Mouse (Mus musculus) heart, adult 11 months (tissue): Measurements from ENCODE around the gene Gpr62.

ENCODE experiments used
- DNase-seq: peaks from one replicate; pipeline ENCODE4 v3.0.0; 2022

Gene Gpr62

DNA sequence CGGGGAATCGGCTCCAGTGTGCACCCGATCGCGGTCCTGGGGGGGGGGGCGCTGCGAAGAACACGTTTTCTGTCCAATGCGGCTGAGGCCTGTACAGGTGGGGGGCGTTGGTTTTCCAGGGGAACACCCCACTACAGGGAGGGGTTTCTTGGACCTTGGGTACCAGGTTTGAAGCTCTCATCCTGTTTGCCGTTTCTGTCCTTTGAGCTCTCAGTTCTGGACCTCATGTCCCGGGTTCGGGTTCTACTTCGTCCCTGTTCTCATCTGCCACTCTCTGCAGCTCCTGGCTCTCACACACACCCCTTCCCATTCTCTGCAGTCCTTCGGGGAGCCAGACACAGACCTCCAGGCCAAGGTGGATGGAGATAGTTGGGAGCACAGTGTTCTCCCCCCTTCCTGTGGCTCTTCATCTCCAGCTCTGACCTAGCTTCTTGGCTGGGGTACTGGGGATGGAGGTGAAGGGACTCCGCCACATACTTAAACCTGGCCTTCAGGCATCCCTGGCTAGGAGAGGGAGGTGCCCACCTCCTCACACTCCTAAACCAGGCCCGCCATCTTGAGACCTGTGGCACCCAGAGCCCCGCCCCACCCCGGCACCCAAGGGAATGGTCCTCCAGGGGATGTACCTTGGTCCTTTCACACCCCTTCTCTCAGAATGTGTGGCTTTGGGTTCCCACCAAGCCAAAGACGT lies 11.5 kb downstream of the Gpr62 start:
- DNase-seq: peak; percentile 95

DNA sequence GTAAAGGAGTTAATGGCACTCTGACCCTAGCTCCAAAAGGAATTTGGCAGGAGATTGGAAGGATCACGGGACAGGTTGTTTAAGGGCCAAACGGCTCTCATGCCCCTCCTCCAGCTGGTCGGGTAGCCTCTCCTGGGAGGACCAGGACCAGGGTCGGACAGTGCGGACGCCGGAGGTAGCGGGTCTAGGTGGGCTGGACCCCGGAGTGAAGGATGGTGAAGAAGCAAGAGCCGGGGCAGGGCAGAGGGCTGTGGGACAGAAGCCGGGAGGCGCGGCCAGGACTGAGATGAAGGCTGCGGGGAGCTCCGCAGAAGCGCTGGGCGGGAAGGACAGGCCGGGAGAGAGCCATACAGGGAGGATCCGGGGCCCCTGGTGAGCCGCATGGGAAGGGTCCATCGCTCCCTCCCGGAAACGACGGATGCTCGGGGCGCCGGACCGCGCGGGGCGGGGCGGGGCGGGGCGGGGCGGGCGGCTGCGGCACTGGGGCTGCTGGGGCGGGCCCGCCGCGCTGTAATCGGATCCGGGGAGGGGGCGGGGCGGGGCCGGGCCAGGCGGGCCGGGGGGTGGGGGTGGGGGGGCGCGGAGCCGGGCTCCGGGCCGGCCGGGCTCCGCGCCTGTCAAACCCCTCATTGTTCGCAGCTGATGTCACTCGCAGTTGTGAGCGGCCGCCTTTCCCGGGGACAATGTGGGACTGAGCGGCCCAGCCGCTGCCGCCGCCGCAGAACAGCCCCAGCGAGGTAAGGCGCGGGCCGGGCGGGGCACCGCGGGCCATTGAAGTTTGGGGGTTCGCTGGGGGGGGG lies 12.3 kb downstream of the Gpr62 start, which contains the start of gene Pcbp4:
Pcbp4 (plus strand) TSS at position 21 of the 800 bp plus-strand sequence.
- DNase-seq: peak; percentile 98

DNA sequence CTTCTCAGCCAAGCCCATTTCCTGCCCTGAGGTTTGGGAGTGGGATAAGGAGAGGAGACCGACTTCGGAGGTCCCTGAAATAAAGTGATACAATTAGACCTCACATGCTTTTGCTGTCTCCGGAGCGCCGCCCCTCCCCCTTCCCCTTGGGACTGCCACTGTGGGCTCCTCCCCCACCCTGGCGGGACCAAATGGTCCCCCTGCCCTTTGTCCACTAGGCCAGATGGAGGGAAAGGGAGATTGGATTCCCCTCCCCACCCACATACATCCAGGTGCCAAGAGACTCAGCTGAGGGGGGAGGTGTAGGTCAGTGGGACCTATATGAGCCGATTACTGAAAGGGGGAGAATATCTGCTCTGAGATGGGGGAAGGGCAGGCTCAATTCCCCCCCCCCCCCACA lies 12.9 kb downstream of the Gpr62 start:
- DNase-seq: peak; percentile 96

DNA sequence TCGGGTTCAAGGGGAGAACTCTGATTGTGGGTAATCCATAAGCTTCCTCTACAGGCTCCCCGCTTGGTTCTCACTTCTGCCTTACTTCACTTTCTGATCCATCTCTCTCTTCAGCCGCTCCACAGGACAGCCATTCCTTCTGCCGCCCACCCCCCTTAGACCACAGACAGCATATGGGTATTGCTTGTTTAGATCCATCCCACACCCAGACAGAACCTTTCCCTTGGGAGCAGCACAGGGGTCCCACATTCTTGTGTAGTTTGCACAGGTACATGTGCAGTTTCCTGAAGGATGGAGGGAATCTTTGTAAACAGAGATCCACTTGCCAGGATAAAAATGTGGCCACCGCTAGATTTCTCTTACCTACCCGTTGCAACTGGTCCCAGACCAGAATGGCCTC lies 13.4 kb downstream of the Gpr62 start:
- no peak for DNase-seq

DNA sequence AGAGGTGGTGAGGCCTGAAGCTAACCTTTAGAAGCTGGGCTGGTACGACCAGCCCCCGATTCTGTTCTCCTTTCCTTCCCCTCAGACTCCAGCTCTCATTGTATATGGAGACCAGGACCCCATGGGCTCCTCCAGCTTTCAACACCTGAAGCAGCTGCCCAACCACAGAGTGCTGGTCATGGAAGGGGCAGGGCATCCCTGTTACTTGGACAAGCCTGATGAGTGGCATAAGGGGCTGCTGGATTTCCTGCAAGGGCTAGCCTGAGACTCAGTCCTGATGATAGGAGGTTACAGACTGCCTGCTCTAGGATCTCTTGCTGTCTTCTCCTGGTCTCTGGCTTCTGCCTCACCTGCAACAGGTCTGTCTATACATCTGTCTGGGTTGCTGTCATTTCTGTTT lies 13.8 kb downstream of the Gpr62 start:
- DNase-seq: peak; percentile 92

DNA sequence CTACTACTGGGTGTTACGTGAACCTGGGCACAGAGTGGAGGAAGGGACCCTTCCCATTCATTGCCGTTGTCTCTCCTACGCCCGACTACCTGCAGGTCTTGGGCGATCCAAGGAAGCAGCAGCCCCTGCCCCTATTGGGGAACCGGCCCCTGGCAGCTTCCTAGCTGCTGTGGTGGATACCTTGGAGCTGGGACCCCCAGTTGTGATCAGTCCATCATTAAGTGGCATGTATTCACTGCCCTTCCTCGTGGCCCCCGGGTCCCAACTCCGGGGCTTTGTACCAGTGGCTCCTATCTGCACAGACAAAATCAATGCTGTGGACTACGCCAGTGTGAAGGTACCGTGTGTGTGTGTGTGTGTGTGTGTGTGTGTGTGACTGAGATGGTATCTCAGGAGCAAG lies 14.4 kb downstream of the Gpr62 start:
- peak; percentile 92 for DNase-seq

DNA sequence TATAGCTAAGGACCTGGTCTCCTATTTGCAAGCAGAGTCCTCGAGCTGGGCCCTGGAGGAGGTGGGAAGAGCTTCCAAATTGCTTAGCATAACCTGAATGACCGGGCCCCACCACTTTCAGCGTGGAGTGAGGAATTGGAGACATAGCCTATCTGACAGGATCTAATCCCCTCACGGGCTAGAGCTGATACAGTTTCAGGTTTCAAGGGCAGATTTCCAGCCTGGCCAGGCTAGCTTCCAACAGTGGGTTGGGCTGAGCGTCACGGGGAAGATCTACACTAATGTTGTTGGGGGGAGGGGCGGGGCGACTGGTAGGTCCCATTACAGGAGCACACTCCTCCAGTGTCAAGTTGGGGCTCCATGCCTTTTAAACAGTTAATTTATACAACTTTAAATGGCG lies 15.1 kb downstream of the Gpr62 start:
- DNase-seq: peak; percentile 95

DNA sequence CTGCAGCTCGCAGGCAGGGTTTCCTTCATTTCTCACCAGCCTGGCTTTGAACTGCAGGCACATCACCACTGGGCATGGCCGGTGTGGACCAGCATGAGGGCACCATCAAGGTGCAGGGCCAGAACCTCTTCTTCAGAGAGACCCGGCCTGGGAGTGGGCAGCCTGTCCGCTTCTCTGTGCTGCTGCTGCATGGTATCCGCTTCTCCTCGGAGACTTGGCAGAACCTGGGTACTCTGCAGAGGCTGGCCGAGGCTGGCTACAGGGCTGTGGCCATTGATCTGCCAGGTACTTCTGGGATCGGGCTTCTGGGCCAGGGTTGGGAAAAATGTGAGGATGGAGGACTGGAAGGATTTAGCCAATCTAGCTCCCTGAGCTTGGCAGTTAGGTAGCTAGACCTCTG lies 15.8 kb downstream of the Gpr62 start:
- DNase-seq: peak; percentile 94

DNA sequence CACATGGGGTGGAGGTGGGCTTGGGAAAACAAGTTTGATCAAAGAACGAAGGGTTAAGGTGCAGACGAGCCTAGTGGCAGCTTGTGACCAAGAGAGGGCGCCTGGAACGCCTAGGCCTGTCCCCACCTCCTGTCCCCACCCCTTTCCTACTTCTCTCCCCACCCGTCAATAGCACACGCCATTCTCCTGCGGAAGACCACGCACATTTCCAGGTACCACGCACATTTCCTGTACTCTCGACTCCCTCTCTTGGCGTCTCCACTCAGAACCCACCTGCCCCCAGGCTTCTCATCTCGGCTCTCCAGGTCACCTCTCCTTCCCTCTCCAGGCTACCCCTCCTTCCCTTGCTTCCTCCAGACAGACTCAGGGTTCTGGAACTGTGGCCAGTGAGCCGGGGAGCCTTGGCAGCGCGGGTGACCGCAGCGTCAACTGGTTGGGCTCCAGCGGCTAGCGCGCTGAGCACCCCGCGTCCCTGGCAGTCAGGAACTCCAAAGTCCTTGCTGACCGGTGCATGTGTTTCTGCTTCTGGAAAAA lies 17.2 kb downstream of the Gpr62 start:
- DNase-seq: peak; percentile 99

DNA sequence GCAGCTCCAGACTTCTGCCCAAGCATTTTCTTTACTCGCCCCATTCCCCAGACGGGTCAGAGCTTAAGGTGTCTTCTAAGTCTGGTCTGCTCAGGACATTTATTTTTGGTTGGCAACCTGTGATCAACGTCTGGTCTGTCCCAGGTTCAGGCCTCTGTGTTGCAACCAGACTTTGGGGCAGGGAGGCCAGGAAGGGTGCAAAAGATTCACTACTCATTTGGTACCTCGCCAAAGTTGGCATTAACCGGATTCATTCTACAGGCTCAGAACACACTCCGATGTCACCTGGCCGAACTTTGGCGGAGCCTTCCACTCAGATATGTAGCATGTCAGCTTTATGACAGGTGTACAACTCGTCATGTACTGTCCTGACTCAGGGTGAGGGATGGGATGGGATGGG lies 17.8 kb downstream of the Gpr62 start:
- DNase-seq: no peak

DNA sequence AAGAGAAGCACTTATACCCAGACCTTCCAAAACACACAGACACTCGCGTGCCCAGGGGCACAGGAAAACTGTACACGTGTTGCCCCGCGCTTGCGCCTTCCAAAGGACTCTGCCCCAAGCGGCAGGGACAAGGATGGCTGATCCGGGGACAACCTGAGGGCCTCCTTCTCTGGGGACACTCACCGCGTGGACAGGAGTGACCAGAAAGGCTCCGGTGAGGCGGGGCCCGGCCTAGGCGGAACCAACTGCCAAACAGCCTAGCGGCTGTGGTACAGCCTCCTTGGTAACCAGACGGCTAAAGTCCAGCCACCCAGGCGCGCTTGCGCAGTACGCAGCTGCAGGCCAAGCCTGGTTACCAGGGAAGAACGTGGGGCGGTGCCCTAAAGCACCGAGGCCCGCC lies 18.4 kb downstream of the Gpr62 start, which contains the start of the genes Abhd14b and Abhd14a:
Abhd14b (plus strand) TSS at position 112 of the 400 bp plus-strand sequence.
Abhd14a (minus strand) TSS at position 331 of the 400 bp plus-strand sequence.
- peak; percentile 100 for DNase-seq

DNA sequence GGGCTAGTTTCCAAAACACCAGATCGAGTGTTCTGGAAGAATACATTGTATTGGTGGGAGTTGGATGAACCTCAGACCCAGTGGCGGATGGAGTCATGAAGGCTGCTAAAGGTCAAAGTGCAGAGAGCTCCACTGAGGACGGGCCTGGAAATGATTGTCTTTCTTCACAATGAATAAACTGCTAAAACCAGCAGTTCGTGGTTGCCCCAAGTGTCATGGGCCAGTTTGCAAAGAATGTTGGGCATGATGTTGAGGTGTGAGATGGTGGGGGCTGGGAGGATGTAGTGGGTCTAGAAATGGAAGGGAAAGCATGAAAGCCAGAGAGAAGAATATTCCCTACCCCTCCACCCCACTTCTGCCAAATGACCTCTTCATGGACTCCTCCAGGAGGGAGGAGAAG lies 20.9 kb downstream of the Gpr62 start:
- DNase-seq: no peak

DNA sequence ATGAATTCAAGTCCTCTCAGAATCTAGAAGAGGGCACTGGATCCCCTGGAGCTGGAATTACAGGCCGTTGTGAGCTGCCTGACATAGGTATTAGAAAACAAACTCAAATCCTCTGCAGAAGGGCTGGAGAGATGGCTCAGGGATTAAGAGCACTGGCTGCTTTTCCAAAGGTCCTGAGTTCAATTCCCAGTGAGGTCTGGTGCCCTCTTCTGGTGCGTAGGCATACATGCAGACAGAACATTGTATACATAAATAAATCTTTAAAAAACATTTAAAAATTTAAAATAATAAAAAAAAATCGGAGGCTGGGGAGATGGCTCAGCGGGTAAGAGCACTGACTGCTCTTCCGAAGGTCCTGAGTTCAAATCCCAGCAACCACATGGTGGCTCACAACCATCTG lies 23.1 kb downstream of the Gpr62 start:
- no peak for DNase-seq

DNA sequence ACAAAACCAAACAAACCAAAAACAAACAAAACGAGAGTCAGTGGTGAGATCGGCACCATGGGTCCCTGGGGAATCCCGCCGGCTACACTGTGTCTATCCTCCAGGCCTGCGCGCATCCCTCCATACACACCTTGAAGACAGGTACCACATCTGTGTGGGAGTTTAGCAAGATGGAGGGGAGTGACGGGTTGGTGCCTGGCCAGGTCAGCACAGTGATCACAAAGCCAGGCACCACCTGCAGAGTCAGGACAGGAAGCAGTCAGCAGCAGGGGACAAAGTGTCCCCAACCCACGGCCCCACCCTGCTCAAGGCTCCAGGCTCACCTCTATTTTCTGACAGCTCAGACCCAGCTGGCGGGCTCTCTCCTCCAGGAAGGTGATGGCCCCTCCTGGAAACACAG lies 29.2 kb downstream of the Gpr62 start:
- peak; percentile 94 for DNase-seq

DNA sequence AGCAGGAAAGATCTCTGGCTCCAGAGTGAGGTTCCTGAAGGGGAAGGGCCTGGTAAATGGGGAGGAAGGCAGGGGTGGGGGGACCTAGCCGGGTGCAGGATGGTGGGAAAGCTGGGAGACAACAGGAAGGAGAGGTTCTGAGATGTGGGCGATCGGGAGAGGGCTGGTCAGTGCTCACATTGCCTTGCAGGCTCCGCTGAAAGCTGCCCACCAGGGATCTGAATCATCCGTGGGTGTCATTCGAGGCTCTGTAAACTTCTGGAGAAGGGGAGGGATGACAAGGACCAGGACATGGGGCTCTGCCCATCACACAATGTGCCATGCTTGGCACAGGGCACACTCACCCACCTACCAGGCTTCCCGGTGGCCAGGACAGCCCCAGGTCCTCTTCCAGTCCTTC lies 32.3 kb downstream of the Gpr62 start:
- DNase-seq: no peak

DNA sequence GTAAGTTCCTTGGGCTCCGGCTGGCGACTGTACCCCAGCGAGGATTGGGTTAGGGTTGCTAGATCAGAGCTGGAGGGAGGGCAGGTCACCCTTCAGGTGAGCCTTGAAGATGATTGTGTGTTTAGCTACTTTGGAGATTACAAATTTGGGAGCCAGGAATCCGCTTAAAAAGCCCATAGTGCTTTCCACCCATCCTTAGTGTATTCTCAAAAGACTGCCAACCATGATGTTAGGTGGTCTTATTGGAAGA lies 35.8 kb downstream of the Gpr62 start:
- DNase-seq: no peak

DNA sequence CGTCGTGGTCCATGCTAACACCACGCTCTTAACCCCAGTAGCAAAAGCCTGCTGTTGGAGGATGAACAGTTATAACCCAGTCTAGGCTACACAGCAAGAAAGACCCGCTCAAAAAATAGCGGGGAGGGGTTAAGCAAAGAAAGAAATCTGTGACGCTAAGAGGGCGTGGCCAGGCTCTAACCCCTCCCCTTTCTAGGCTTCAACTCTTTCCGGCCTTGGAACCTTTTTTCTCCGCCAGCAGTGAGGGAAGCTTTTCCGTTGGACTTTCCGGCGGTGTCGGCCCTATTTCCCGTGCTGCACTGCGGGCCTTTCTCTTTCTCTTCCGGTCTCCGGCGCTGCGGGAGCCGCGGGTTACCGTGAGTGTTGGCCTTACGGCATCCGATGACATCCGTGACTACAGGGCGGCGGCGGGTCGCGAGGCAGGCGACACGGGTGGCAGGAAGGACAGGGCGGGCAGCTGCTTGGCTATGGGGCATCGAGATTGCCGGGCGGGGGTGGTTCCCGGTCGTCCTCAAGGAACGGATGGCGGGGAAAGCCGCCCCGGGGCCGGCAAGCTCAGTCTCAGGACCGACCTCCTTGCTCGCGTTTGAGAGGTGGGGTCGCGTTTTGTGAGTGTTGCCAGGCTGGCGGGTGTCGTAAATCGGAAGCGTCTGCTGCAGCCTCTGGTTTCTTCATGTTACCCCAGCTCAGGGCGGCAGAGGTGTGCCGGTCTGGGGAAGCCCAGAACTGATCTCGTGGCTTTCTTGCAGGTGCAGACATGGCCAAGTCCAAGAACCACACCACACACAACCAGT lies 36.3 kb downstream of the Gpr62 start, which contains the start of gene Rpl29:
Rpl29 (plus strand) TSS at position 234 of the 794 bp plus-strand sequence.
- DNase-seq: peak; percentile 99

DNA sequence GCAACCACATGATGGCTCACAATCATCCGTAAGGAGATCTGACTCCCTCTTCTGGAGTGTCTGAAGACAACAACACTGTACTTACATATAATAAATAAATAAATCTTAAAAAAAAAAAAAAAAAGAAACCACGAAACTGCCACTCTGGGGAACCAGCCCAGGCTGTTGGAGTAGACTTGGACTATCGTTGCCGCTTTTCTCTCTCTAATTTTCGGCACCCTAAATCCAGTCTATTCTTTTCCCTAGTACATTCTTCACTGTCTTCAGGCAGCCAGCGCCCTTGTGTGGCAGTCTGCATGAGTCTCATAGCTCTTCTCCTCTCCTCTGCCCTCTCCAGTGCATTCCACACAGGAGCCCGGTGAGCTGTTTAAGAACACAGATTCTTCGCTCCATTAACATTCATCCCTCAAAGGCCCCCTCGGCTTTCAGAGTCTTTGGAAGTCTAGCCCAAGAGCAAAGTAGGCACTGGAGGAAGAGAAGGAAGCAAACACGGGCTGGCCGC lies 37.0 kb downstream of the Gpr62 start:
- DNase-seq: no peak

DNA sequence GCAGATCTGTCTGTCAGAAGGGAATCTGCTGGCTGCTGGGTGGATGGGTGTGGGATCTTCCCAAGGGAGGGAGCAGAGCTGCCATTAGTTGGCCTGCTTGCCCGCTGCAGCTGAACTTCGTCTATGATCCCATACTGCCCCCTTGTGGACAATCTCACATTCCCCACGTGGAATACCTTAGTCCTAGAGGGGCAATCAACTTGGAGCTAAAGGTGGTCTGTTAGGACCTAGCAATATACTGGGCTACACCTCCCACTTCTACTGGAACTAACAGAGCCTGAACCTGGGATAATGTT lies 43.9 kb downstream of the Gpr62 start:
- DNase-seq: peak; percentile 98

DNA sequence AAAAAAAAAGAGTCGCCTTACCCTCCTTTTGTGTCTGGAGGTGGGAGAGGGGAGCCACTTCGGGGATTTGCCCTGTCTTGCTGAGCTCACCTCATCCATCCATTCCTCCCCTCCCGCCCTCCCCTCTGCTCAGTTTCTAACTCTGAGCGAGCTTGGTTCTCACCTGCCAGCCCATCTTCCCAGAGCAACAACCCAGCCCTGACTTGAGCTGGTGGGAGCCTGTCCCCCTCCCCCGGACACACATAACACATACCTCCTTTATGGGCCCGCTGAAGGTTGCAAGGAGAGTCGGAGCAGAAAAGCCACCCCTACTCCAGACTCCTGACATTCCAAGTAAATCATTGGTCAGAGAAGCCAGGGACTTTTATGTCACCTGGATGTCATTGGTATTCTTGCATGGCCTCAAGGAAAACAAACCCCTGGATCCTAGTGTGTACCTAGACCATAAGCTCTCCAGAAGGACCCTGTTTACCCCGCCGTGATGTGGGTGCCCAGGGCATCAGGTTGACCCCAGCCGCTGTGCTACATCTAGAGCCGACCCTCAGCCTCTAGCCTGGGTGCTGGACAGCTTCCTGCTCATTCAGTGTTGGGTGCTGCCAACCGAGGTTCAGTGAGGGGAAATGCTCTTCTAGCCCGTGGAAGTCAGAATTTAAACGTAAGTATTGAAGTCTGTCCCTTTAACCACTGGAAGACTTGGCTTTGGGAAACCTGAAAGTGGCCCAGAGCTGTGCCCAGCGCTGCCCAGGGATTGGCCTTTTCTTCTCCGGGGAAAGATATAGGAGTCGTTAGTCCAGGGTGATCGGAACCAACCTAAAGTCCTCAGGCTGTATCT lies 44.5 kb downstream of the Gpr62 start:
- no peak for DNase-seq

DNA sequence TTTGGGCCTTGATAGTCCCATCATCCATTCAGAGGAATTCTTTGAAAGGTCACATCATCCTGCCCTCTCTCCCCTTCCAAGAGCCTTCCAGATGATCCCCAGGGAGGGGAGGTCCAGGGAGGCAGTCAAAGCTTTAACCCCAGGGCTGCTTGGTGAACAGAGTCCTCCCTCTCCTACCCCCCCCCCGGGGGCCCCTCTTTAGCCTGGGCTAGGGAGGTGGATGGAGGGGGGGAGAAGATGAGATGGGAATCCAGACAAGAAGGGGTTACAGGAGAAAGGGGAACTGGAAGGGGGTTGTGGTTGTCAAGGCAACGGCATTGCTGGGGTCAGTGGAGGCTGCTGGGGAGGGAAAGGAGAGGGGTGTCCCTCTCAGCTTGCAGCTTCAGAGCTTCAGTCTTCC lies 45.1 kb downstream of the Gpr62 start:
- peak; percentile 89 for DNase-seq

DNA sequence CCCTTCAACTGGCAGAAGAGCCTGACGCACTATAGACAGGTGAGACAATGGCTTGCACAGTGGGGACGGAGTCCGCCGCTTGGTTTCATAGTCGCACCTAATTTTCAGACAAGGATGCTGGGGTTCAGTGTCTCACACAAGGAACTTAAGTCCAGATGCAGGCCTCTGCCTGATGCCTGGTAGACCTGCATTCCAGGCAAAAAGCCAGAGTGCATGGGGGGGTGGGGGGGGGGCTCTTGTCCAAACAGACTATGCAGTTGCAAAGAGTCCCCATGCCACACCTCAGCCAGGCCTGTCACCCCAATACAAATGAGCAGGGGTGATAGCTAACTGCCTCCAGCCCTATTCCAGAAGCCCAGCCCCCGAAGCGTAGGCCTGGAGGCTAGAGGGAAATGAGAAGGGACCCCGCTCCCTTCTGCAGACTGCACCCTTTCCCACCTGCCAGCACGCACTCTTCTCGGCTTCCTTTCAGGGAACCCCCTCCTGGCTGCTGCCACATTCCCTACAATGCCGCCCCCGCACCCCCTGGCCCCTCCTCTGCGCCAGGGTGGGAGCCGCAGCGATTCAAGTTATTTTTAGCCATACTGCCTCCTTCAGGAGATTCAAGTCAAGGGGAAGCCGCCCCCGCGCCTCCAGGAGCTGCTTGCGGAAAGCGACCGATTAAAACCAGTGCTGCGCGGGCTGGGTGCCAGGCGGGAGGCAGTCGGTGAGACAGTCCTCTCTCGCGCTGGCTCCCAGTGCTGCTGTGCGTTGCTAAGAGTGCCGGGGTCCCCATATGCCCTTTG lies 47.7 kb downstream of the Gpr62 start:
- DNase-seq: peak; percentile 99
